Mouse (Mus musculus) left cerebral cortex, adult 2 months (tissue): ENCODE measurements around the gene Fosl1. TPM values are rescaled to one million over a fixed set of nuclear protein-coding genes. Genes with fewer than 3 reads are reported as not detected.
A peak's percentile ranks its signal among the peaks of the same experiment; 100 is the strongest.

ENCODE experiments used
- DNase-seq, 2 experiments: peaks; one replicate each; pipeline ENCODE4 v3.0.0; 2021 to 2022; ENCODE audit warnings: low spot score in 2 of 2, mixed read lengths in 1 of 2; ENCODE audit errors: extremely low spot score in 1 of 2
- H3K27ac ChIP-seq: fragments of 200-600 bp; 2 replicates; pipeline ENCODE4 v1.8.1; 2022
- H3K4me3 ChIP-seq: fragments of 200-600 bp; 2 replicates; pipeline ENCODE4 v1.8.1; 2022
- CTCF ChIP-seq: fragments of 200-600 bp; IDR thresholded peaks from 2 replicates; pipeline ENCODE4 v1.8.1; 2022; ENCODE audit warnings: antibody characterized with exemption, mild to moderate bottlenecking, moderate library complexity
- intact Hi-C: fragments of 180-260 bp; cut with DNase I; formaldehyde crosslinking; loops from one replicate; pipeline ENCODE4 v1.15.1; 2025
- total RNA-seq, 2 experiments: library from RNA; stranded (reverse); gene quantifications; 2 replicates each; pipeline ENCODE4 v1.2.3; 2021

Fosl1 gene
- total RNA-seq, 2 experiments from 2014 or later, result 0.65 TPM; not detected in 1

- H3K4me3 ChIP-seq, result no peak overlapping the region
- TF ChIP-seq CTCF, result no peak
- intact Hi-C loops, result no loop called here
- no peak overlapping the region for H3K27ac ChIP-seq
- no peak for DNase-seq
Observed at GRCm38 (mm10) chr19:5414534-5414957, 32.8 kb upstream of the Fosl1 start.

DNA sequence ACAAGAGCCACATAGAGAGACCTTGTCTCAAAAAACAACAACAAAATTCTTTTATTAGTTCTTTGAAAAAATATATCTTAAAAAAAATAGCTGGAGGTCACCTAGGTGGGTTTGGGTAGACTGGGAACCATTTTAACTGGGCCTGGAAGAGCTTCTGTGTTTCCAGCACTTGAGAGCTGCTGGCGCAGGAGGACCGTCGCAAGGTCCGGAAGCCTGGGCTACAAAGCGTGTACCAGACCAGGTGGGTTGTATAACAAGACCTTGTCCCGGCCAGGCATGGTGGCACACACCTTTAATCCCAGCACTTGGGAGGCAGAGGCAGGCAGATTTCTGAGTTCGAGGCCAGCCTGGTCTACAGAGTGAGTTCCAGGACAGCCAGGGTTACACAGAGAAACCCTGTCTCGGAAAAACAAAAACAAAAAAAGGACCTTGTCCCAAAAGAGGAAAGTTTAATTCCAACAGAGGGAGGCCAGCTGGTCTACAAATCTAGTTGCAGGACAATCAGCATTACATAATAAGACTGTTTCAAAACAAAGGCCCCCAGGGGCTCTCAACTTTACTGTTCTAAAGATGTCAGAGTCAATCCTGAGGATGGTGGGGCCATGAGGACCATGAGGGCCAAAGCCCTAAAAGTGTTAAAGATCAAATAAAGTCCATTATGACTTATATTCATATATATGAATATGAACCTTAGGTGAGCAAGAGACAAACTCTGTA is 28.4 kb upstream of the Fosl1 start:
- no peak overlapping the region for H3K4me3 ChIP-seq
- no peak for DNase-seq
- intact Hi-C loops, result no loop called here
- H3K27ac ChIP-seq, result no peak overlapping the region
- no peak for TF ChIP-seq CTCF

- no peak for TF ChIP-seq CTCF
- Histone ChIP-seq H3K27ac (no peak overlapping the region), H3K4me3 (no peak overlapping the region)
- DNase-seq, result no peak
- intact Hi-C loops, result no loop called here
Observed at GRCm38 (mm10) chr19:5419630-5420029, 27.7 kb upstream of the Fosl1 start.

GRCm38 (mm10) chr19:5420579-5420978 is 26.8 kb upstream of the Fosl1 start:
- intact Hi-C loops, result no loop called here
- H3K4me3 ChIP-seq, result no peak overlapping the region
- DNase-seq, result no peak
- no peak for TF ChIP-seq CTCF
- no peak overlapping the region for H3K27ac ChIP-seq

- DNase-seq, result no peak
- Histone ChIP-seq H3K4me3 (no peak overlapping the region), H3K27ac (no peak overlapping the region)
- intact Hi-C loops, result no loop called here
- no peak for TF ChIP-seq CTCF
Observed at GRCm38 (mm10) chr19:5421784-5422183, 25.6 kb upstream of the Fosl1 start.

DNA sequence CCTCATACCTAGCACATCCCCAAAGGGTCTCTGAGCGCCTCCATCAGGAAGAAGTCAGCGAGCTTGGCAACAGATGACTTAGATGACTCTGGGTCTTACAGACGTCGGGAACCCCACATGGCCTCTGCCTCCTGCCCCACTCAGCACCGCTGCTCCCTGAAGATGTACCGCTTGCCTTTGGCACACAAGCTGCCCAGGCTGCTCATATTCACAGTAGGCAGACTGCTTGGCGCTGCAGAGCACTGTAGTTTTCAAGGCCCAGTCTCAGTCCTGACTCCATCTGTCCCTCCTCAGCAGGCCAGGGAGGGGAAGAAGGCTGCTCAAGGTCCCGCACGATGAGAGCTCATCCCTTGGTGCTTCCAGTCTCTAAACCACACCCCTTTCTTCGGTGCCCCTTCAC is 25.1 kb upstream of the Fosl1 start:
- intact Hi-C loops, result no loop called here

GRCm38 (mm10) chr19:5422895-5423443 is 24.4 kb upstream of the Fosl1 start:
- no peak overlapping the region for H3K27ac ChIP-seq
- intact Hi-C loops, result no loop called here
- TF ChIP-seq CTCF, result no peak
- no peak overlapping the region for H3K4me3 ChIP-seq
- no peak for DNase-seq

More for the DNA sequence above, 25.1 kb upstream of the Fosl1 start:
- TF ChIP-seq CTCF, result no peak
- Histone ChIP-seq H3K27ac (no peak overlapping the region), H3K4me3 (no peak overlapping the region)
- no peak for DNase-seq

DNA sequence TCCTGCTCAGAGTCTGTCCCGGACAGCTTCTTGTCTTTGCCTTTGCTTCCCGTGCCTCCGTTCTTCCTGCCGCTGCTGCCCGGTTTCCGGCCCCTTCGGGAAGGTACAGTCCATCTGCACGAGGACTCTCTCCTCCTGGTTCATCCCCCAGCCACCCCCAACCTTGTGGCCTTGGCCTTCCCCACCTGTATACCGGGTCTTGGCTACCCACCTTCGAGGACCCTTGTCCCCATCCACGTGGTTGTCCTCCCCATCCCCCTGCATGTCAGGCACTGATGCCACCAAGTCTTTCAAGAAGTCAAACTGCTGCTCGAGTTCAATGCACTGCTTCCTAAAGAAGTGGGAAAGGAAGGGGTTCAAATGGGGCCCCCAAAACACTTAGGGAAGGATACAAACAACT is 23.8 kb upstream of the Fosl1 start:
- intact Hi-C loops, result no loop called here
- DNase-seq, result no peak
- no peak for TF ChIP-seq CTCF
- peak overlapping the region; percentile 89; the same call in 1 of the 2 replicates for H3K27ac ChIP-seq
- peak overlapping the region; percentile 88 for H3K4me3 ChIP-seq

- peak; percentile 21 to 70 for DNase-seq
- TF ChIP-seq CTCF, result no peak
- Histone ChIP-seq H3K27ac (peak overlapping the region; percentile 89), H3K4me3 (peak overlapping the region; percentile 88)
- intact Hi-C loops, result loop anchor here (1.0 to 2.0 kb wide), 3 partner anchors 33 to 66 kb away; partner anchors contain the start of genes Banf1, Ccdc85b, Cfl1 and Eif1ad
Observed at GRCm38 (mm10) chr19:5424092-5424781, 23.1 kb upstream of the Fosl1 start.

GRCm38 (mm10) chr19:5424782-5425741 is 22.3 kb upstream of the Fosl1 start, which contains the start of the genes Drap1 and AI837181:
Drap1 (minus strand) TSS chr19:5424979.
AI837181 (plus strand) TSS chr19:5425144.
- peak; percentile 91 for DNase-seq
- no peak for TF ChIP-seq CTCF
- intact Hi-C loops, result loop anchor here (1.0 to 2.0 kb wide), 4 partner anchors 32 to 65 kb away; partner anchors contain the start of genes Banf1, Ccdc85b, Cfl1 and Eif1ad
- peak within 1 kb of the TSS; percentile 95 for H3K27ac ChIP-seq
- peak within 1 kb of the TSS; percentile 96 for H3K4me3 ChIP-seq
